Mouse (Mus musculus) 416B (cell line): ENCODE measurements at regions not wholly inside any gene's neighbourhood (a gene's known extent, or its start where the extent isn't known, plus 50 kb on each side); places are given as distances from the start of the nearest gene placed in this dataset.

Experiments
- DNase-seq: peaks from one replicate; pipeline ENCODE4 v3.0.0; 2011; ENCODE audit warnings: low read depth

DNA sequence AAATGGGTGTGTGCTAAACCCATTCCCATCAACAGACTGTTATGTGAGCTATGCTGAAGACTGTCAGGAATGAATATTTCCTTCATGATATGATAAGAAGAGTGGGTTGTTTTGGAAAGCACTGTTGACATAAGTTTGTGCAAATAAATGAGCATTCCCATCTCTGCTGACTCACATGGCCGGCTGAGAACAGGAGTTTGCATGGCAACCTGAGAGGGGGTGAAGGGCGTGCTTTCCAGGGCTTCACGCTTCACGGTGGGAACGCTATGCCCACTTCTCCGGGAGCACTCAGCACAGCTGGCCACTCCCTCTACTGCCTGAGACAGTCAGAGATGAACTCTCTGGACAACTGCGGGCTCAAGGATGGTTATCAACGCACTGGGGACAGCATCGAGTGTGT, 348.9 kb upstream of the Slc24a5 start:
- DNase-seq, result no peak

GRCm38 (mm10) chr2:124719820-124720478, 348.0 kb upstream of the Slc24a5 start:
- DNase-seq, result no peak

- no peak for DNase-seq
Measured at GRCm38 (mm10) chr2:124720593-124721445, 347.1 kb upstream of the Slc24a5 start.

GRCm38 (mm10) chr2:124724171-124724570, 343.8 kb upstream of the Slc24a5 start:
- no peak for DNase-seq

DNA sequence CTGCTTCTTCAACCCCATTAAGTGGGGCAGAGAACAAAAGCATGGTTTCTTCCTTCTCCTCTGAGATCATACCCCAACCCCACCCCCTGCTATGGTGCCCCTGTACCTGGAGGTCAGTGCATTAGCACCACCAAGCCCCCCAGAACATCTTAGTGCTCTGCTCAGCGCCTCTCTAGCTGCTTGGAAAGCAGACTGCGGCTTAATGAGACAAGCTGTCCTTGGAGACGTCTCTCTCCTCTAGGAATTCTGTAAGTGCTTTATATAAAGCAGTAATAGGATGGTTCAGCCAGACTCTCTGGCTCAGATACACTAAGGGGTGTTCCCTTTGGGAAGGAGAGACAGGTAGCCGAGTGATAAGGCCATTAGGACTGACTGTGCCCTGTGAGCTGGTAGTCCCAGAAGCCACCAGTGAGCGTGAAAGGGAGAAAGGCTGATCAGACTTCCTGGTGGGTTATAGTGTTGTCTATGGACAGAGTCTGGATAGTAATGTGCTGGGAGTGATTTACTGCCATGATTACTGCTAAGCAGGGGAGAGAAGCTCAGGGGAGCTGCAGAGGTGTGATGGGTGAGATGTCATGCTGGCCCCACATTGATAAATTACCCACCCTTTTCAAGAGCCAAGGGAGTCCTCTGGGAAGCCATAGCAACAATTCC, 343.0 kb upstream of the Slc24a5 start:
- no peak for DNase-seq

DNA sequence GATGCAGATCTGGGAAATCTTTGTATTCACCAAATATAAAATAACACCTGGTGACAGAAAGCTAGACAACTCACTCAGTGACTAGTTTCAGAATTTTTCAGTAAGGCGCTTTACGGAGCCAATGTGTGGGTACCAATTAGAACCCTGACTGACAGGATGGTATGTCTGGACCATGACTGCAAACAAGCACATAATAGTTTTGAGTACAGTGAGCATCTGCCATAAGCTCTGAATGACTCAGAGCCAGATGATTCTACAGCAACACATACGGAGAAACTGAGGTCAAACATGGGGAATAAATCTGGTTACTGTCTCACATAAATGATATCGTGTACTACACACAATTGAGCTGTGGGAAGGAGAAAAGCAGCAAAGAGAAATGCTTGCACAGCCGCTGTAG, 339.9 kb upstream of the Slc24a5 start:
- DNase-seq, result no peak

DNA sequence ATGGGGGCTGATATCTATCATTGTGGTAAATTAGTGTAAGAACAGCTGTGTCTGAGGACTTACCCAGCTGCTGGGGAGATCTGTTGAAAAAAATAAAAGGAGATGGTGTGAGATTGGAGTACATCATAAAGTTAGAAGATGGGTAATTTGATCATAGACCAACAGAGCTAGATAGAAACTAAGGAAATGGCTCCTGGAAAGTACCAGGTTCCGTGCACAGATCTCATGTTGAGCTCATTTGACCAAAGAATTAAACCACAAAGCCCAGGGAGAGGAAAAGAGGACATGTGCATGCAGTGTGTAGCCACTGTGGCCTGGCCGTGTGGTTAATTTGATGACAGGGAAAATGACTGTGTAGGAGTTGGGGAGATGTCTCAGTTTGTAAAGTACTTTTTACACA, 335.3 kb upstream of the Slc24a5 start:
- no peak for DNase-seq

- no peak for DNase-seq
Measured at GRCm38 (mm10) chr2:124740848-124741247, 327.1 kb upstream of the Slc24a5 start.

DNA sequence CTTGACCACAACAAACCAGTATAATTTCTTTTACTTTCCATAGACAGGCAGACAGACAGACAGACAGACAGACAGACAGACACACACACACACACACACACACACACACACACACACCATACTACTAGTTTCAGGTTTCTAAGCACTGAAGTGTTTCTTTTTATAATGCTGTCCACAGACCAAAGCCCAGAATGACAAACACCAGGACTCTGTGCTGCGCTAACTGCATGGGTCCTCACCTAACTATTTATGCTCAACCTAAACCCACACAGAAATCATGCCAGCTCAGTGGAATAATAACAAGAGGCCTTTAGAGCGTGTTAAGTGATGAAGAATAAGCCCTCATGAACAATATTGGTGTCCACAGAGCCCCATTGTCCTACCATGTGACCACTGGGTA, 325.0 kb upstream of the Slc24a5 start:
- no peak for DNase-seq

GRCm38 (mm10) chr2:124745045-124745444, 322.9 kb upstream of the Slc24a5 start:
- no peak for DNase-seq

- no peak for DNase-seq
Measured at GRCm38 (mm10) chr2:124747119-124747518, 320.8 kb upstream of the Slc24a5 start.

DNA sequence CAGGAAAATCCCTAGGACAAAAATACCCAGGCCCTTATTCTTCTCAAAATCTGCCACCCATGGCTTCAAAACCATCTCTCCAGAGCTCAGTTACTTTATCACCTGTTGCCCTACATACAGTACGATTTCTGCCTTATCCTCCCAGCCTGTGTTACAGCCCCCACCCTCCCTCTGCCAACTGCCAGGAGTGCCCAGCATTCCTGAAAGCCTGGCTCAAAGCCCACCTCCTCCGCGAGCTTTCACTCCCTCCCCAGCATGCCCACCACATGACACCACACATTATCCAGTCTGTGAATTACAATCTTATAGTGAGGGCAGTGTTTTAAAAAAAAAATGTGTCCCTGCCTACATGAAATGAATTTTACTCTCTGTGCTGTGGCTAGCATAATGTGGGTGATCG, 320.3 kb upstream of the Slc24a5 start:
- no peak for DNase-seq

GRCm38 (mm10) chr2:124751832-124752231, 316.1 kb upstream of the Slc24a5 start:
- no peak for DNase-seq

DNA sequence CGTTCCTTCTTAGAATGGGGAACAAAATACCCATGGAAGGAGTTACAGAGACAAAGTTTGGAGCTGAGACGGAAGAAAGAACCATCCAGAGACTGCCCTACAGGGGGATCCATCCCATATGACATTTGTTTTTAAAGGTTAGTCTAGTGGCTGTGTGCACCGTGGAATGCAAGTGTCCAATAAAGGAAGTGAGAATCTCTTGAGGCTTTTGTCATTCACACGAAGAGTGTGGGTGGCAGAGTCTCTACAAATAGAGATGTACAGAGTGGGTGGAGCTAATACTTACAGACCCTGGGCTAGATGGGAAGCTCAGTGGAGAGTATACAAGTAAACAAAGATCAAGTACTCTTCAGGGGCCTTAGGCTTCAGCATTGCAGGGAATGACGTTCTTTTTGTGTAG, 314.2 kb upstream of the Slc24a5 start:
- DNase-seq, result no peak

DNA sequence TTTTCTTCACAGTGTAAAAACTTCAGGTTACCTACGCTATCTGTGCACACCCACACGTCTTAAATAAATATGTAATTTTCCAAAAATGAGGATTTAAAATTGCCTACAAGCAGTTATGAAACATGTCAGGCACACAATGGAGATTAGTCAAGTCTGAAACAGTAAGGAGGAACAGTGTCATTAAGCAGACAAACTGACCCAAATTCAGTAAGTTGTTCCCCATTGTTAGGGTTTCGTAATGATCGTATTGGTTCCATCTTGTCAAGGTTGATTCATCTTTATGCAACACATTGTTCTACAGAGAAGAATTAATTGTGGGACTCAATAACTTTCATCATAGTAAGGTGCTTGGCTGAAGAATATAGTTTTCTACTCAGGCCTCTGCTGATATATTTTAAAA, 312.7 kb upstream of the Slc24a5 start:
- DNase-seq, result no peak

GRCm38 (mm10) chr2:124758992-124759391, 308.9 kb upstream of the Slc24a5 start:
- DNase-seq, result no peak

DNA sequence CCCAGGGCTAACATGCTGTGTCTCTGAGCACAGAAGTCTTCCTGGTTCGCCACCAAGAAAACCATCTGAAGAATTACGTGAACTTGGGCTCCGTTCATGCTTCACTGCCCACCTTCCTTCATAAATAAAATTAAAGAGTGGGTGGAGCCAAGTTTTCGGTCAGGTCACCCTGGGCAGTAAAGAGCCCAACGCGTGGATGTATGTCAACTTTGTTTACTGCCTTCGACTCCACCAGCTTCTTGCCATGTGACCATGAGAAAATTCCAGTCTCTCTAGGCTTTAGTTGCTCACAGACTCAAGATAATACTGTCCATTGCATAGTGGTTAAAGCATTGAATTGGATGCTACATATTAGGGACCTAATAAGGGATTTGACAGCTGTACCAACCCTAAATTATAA, 304.3 kb upstream of the Slc24a5 start:
- no peak for DNase-seq

DNA sequence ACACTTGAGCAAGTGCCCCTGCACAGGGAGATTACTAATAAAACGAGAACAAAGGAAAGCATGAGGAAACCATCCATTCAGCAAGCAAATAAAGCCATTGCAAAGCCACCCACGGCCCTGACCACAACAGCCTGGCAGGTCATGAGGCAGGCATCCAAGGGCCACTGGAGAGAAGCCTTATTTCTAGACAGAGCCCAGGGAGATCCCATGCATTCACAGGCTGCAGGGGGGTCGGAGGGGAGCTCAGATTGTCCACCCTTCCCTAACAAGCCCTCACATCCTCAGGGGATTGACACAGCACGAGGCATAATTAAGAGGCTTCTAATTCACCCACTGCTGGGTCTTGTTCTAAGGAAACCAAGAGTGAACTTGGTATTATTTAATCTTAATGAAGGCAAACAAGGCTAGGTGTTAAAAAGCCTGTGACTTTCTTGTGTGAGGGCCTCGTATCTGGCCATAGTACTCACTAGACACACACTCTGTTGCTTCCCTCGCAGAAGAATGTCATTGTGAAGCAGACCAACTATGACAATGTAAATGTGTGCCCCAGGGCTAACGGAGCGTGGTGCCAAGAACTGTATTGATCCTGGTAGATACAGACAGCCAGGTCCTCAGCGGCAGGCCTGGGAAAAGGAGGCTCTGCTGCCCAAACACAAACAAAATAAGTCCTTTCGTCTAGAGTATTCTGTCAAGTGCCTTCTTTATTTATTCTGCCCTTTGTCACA, 303.6 kb upstream of the Slc24a5 start:
- no peak for DNase-seq

GRCm38 (mm10) chr2:124769267-124769967, 298.5 kb upstream of the Slc24a5 start:
- no peak for DNase-seq

DNA sequence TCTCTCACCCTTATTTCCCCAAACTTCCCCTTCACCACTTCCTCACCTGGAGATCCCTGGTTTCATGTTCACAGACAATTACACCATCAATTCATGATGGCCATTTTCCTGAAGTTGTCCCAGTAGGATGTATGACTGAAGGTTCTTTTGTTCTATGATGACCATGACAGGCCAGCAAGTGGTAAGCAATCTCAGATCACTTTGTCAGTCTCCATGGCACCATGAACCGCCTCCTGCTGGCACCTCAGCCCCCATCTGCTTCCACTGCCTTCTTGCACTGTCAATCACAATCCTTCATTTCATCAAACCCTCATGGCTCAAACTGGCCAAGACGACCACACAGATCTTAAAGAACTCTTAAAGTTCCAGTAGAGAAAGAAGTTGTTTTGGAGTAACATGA, 297.9 kb upstream of the Slc24a5 start:
- no peak for DNase-seq

DNA sequence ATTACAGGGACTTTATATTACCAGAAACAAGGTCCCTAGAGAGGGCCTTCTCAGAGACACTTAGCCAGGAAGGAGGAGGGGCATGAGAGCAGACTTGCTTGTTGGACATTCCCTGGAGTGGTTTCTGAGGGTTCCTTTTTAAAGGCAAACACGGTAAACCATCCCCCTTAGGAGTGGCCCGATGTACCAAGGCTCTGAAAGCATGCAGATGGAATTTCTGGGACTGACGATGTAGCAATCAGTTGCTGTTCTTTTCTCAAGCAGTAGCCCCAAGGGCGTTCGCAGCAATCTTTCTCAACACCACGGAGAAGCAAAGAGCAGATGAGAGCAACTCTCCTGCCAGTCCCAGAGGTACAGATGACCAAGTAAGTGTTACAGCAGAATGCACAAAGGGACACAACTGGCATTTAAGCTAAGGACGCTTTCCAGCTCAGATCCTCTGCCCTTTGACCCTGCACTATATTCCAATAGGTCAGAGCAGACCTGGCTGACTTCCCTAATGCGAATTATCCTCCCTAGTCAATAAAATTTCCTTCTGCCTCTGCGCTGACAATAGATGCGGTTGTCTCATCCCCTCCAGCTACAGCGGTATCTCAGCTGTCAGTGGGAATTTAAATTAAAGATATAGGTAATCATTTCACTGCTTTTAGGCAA, 295.7 kb upstream of the Slc24a5 start:
- DNase-seq, result no peak
